Mouse (Mus musculus): ENCODE measurements around the gene Ccnl1. TPM values are rescaled to one million over a fixed set of nuclear protein-coding genes. Genes with fewer than 3 reads are reported as not detected.

The Ccnl1 gene
- polyA plus RNA-seq (2016; fragmentation: Nextera tagmentation; extraction: Ambion mirVana), result 99.3 and 107 TPM in 2 replicates

DNA sequence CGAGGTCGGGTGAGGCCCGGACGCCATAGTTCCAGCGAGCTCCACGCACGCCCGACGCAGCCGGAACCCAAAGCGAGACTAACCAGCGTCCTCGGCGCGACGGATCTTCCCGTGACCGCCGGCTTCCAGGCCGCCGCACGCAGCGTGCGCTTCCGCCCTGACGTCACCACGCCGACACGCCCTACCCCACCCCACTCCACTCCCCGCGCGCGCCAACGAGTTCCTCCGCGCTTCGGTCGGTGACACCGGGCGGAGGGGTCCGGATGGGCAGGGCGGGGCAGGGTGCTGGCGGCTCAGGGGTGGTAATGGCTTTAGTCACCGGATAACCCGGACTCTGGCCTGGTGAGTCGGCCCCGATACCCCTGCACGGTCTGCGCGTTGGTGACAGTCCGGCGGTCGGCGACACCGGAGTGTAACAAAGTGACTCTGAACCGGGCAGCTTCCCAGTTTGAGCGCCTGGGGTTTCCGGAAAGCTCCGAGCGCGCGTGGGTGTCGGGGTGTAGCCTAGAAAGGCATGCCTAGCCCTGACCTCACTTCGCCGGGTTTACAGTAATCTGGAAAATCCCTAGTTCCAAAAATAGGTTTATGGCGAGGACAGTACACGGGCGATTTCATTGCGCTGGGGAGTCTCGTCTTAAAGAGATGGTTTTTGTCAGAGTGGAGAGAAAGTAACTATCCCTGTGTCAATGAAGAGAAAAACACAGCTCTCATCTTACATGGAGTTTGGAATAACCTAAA, at the start of gene Ccnl1:
Gene Ccnl1 (minus strand): TSS at position 148 of the 738 bp plus-strand sequence.
- Histone ChIP-seq H3K27ac (peak within 1 kb of the TSS; percentile 100), H3K9me3 (no peaks in the 10 kb centered on the region), H3K4me3 (peak within 1 kb of the TSS; percentile 99), H3K4me1 (peaks cover 49% of the 10 kb centered on the region), H3K27me3 (ENCODE audit: poor library complexity, severe bottlenecking) (no peaks in the 10 kb centered on the region), H3K36me3 (replicated peaks) (peaks cover 38% of the 10 kb centered on the region)
- peak; percentile 94 for DNase-seq (ENCODE audit: extremely low spot score, low spot score)
- WGBS, result under 1% methylated on average over 70 of the region's 70 CpGs

DNA sequence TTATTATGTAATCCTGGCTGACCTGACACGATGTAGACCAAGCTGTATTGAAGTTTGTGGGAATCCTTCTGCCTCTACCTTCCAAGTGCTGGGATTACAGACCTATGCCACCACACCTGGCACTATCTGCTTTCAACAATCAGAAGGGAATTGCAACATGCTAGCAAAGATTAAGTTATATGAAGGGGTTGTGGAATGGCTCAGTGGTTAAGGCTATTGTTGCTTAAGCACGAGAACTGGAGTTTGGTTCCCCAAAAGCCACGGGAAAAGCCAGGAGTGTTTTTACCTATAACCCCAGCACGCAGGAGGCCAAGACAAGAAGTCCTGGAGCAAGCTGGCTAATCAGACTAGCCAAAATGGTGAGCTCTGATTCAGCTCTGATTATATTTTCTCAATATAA, 46.9 kb upstream of the Ccnl1 start:
- H3K4me3 ChIP-seq, result no peak overlapping the region
- 82% methylated on average over 4 of the region's 4 CpGs for WGBS
- no peak overlapping the region for H3K27ac ChIP-seq
- H3K36me3 ChIP-seq (replicated peaks), result no peaks in the 10 kb centered on the region
- H3K27me3 ChIP-seq (ENCODE audit: poor library complexity, severe bottlenecking), result no peaks in the 10 kb centered on the region
- H3K9me3 ChIP-seq, result no peaks in the 10 kb centered on the region
- no peak for DNase-seq (ENCODE audit: extremely low spot score, low spot score)
- H3K4me1 ChIP-seq, result no peaks in the 10 kb centered on the region

DNA sequence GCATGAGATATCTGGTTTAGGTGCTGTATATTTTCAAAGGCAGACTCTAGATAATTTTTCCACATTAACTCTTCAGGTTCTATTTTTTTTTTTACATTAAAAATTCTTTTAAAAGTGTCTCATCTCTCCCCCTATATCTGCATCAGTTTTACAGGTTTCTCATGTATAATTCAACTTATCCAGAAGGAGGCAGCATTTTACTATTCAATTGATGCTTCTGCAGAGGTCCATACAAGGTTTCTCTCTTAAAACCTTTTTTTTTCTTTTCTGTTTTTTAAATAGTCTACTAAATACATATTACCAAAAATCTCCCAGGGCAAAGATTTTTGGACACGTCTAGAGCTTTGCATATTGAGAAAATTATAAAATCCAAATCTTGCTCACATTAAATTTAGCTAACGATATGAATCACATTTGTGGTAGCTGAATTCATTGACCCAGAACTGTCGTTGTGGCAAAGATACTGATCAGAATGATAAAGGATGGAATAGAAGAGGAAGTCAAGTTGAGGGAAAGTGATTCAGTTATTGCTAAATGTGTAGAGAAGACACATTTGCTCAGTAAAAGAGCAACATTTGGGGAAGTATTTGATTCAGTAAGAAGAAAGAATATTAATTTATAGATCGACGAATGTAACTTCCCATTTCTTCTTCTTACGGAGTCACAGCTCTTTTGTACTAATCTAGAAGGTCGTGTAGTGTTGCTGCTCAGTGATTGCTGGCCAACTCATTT, 46.3 kb upstream of the Ccnl1 start:
- no peaks in the 10 kb centered on the region for H3K36me3 ChIP-seq (replicated peaks)
- no peaks in the 10 kb centered on the region for H3K9me3 ChIP-seq
- no peak overlapping the region for H3K27ac ChIP-seq
- H3K4me1 ChIP-seq, result no peaks in the 10 kb centered on the region
- WGBS, result 80% methylated on average over 7 of the region's 7 CpGs
- no peak for DNase-seq (ENCODE audit: extremely low spot score, low spot score)
- no peaks in the 10 kb centered on the region for H3K27me3 ChIP-seq (ENCODE audit: poor library complexity, severe bottlenecking)
- H3K4me3 ChIP-seq, result no peak overlapping the region

DNA sequence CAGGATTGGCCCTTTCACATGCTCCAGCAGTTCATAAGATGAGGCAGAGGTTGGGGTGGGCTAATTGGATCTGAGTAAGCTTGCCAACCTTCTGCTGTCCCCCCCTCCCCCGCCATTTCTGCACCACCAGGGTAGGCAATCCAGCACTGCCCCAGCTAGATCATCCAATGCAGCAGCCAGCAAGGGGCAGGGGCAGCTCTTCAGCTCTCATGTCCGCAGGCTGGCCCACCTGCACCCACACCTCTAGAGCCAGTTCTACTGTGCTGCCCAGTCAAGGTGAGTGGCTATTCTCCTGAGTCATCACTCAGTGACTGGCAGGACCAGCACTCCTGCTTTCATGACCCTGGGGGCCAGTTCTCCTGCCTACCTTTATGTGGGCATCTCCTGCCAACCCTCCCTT, 42.4 kb upstream of the Ccnl1 start:
- 72% methylated on average over 2 of the region's 2 CpGs for WGBS
- no peaks in the 10 kb centered on the region for H3K9me3 ChIP-seq
- no peak overlapping the region for H3K4me3 ChIP-seq
- no peaks in the 10 kb centered on the region for H3K4me1 ChIP-seq
- H3K36me3 ChIP-seq (replicated peaks), result no peaks in the 10 kb centered on the region
- no peaks in the 10 kb centered on the region for H3K27me3 ChIP-seq (ENCODE audit: poor library complexity, severe bottlenecking)
- no peak overlapping the region for H3K27ac ChIP-seq
- no peak for DNase-seq (ENCODE audit: extremely low spot score, low spot score)

DNA sequence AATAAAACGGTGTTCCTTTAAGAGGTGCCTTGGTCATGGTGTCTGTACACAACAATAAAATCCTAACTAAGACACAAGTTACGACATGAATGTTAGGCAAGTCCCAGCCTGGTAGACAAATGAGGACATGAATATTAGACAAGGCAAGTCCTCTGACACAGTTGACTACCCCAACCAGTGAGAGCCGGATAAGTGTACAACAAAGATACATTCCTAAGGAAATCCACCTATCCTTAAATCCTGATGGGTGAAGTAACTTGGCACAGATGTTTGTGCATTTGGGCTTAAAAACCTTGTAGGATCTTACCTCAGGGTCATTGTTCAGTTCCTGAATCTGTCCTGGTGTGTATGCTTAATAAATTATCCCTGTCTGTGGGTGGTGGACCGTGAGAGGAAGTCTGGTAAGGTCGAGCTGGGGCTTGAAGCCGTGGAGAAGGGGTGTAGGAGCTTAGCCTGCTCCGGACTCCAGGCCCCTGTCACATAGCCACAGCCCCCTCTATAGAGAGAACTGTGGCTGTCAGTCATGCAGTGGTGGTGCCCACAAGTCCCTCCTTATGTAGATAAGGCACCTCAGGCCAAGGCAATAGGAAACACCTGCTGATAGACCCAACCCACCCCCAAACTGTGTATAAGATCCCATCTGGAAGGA, 39.4 kb upstream of the Ccnl1 start:
- DNase-seq (ENCODE audit: extremely low spot score, low spot score), result no peak
- no peaks in the 10 kb centered on the region for H3K4me1 ChIP-seq
- no peaks in the 10 kb centered on the region for H3K36me3 ChIP-seq (replicated peaks)
- H3K27ac ChIP-seq, result no peak overlapping the region
- H3K9me3 ChIP-seq, result no peaks in the 10 kb centered on the region
- H3K27me3 ChIP-seq (ENCODE audit: poor library complexity, severe bottlenecking), result no peaks in the 10 kb centered on the region
- H3K4me3 ChIP-seq, result no peak overlapping the region
- 86% methylated on average over 7 of the region's 7 CpGs for WGBS

DNA sequence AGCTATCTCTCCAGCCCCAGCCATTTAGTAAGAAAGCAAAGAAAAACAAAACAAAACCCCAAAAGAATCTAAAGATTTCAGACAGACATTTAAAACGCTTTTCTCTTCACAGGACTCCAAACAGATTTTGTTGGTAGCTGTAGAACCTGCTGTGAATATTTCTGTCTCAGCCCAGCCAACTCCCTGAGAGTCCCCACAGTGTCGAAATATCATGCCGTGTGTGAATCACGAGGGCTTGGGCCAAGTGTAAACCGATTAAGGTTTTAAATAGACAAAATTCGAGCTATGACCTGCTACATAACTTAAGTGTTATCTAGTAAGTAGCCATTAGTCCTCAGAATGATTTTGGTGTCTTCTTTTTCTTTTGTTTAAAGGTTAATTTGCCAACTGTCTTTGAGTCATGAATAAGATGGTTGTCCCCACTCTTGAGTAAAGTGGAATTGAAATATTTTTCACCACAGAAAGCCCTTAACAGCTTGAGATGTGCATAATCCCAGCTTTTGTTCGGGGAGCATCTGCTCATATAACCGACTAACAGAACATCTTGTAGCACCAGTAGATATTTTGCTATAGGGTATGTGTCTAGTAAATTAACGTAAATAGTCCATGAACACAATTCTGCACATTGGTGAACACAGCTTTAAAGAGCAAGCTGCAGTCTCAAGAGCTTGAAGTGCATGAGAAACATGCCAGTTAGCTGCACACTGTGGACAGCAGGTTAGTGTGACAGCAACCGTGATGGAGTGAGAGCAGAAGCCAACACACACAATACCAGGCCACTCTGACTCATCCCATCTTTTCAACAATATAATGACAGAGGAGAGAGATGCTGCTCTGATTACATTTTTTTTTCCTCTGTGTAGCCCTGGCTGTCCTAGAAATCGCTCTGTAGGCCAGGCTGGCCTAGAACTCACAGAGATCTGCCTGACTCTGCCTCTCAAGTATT, 34.6 kb upstream of the Ccnl1 start:
- Histone ChIP-seq H3K4me1 (no peaks in the 10 kb centered on the region), H3K36me3 (replicated peaks) (no peaks in the 10 kb centered on the region), H3K27ac (no peak overlapping the region), H3K4me3 (no peak overlapping the region), H3K27me3 (ENCODE audit: poor library complexity, severe bottlenecking) (no peaks in the 10 kb centered on the region), H3K9me3 (no peaks in the 10 kb centered on the region)
- DNase-seq (ENCODE audit: extremely low spot score, low spot score), result no peak
- 83% methylated on average over 11 of the region's 11 CpGs for WGBS

DNA sequence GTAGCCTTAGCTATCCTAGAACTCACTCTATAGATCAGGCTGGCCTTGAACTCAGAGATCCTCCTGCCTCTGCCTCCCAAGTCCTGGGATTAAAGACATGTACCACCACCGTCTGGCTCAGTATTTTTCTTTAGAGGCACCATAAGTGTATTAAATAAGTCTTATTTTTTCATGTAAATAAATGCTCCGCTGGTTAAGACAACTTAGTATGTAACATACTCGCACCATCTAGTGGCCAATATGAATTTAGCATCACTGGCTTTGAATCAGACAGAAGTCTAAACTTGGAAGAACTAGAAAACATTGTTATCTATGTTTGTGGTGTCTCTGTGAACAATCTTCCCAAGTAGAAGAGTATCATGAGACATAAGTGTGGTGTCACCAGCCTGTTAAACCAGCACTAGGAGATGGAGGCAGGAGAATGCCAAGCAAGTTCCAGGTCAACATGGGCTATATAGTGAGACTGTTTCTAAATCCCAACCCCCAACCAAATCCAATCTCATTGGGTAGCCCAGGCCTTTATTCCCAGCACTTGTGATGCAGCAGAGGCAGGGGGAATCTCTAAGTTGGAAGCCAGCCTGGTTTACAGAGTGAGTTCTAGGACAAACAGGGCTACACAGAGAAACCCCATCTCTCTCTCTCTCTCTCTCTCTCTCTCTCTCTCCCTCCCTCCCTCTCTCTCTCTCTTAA, 33.1 kb upstream of the Ccnl1 start:
- no peak for DNase-seq (ENCODE audit: extremely low spot score, low spot score)
- 36% methylated on average over 3 of the region's 3 CpGs for WGBS
- Histone ChIP-seq H3K9me3 (no peaks in the 10 kb centered on the region), H3K36me3 (replicated peaks) (no peaks in the 10 kb centered on the region), H3K4me3 (no peak overlapping the region), H3K27ac (no peak overlapping the region), H3K4me1 (no peaks in the 10 kb centered on the region), H3K27me3 (ENCODE audit: poor library complexity, severe bottlenecking) (no peaks in the 10 kb centered on the region)

DNA sequence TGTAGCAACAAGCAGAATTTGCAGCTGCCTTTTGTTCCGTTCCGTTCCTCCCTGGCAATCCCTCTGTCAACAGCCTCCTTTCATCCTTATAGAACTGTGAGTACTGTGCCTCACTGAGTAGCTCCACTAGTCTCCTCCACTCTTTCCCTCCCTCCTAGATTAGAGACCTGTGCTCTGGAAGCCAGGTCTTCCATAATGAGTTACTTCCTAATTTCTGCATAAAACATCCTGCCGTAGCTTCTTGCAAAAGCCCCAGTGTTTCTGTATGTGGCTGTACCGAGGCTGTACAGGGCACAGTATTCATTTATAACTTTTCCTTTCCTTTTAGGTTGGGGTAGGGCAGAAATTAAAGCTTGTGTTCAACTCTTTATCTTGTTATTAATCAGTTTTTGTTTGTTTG, 32.5 kb upstream of the Ccnl1 start:
- no peaks in the 10 kb centered on the region for H3K27me3 ChIP-seq (ENCODE audit: poor library complexity, severe bottlenecking)
- no peak overlapping the region for H3K27ac ChIP-seq
- WGBS, result 83% methylated on average over 4 of the region's 4 CpGs
- DNase-seq (ENCODE audit: extremely low spot score, low spot score), result no peak
- H3K4me1 ChIP-seq, result no peaks in the 10 kb centered on the region
- H3K4me3 ChIP-seq, result no peak overlapping the region
- H3K9me3 ChIP-seq, result no peaks in the 10 kb centered on the region
- no peaks in the 10 kb centered on the region for H3K36me3 ChIP-seq (replicated peaks)

DNA sequence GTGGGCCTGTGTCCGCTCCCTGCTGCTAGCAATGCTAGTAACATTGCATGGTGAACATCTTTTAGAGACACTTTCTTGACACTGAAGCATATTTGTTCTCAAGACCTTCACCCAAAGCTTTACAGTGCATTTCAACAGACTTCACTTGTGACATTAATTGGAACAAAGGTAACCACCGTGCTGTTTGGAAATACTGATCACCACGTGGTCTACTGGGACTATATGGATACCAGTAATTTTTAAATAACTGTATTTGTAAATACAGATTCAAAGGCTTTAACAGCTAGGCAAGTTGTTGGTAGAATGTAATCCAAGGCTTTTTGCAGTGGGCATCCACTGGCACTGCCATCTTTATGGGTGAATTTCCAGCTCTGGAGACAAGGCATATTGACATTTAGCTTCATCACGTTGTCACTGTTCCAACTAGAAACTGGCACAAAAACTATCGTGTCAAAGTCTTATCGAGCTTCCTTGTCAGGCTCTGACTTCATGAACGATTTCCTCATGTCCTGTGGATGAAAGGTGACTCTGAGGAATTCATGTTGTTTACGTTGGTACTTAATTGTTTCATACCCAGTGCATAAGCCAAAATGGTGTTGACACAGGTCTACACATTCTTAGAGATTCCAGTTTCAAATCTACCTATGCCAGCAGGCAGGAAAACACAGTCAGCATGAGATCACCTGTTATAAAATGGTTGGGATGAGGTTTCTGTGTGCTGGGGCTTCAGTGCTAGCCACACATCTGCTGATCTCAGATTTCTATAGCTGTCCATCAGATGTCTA, 30.9 kb upstream of the Ccnl1 start:
- 92% methylated on average over 8 of the region's 8 CpGs for WGBS
- no peak for DNase-seq (ENCODE audit: extremely low spot score, low spot score)
- Histone ChIP-seq H3K36me3 (replicated peaks) (no peaks in the 10 kb centered on the region), H3K4me3 (no peak overlapping the region), H3K27ac (no peak overlapping the region), H3K9me3 (no peaks in the 10 kb centered on the region), H3K27me3 (ENCODE audit: poor library complexity, severe bottlenecking) (no peaks in the 10 kb centered on the region), H3K4me1 (no peaks in the 10 kb centered on the region)

DNA sequence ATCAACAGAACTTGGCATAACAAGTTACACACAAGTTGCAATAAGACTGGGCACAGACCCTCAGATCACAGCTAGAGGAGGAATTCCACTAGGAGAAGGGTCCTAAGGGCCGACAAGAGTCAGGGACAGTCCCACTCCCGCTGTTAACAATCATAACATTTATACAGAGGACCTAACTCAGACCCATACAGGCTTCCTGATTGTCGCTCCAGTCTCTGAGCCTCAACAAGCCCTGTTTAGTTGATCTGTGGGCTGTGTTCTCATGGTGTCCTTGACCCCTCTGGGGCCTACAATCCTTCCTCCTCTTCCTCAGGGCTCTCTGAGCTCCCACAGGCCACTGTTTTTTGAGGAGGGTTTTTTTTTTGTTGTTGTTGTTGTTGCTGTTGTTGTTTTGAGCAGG, 18.2 kb upstream of the Ccnl1 start:
- H3K27ac ChIP-seq, result peak overlapping the region; percentile 52
- H3K9me3 ChIP-seq, result no peaks in the 10 kb centered on the region
- DNase-seq (ENCODE audit: extremely low spot score, low spot score), result no peak
- H3K27me3 ChIP-seq (ENCODE audit: poor library complexity, severe bottlenecking), result no peaks in the 10 kb centered on the region
- no peak overlapping the region for H3K4me3 ChIP-seq
- H3K36me3 ChIP-seq (replicated peaks), result no peaks in the 10 kb centered on the region
- peaks cover 34% of the 10 kb centered on the region for H3K4me1 ChIP-seq
- WGBS, result 41% methylated on average over 3 of the region's 3 CpGs

DNA sequence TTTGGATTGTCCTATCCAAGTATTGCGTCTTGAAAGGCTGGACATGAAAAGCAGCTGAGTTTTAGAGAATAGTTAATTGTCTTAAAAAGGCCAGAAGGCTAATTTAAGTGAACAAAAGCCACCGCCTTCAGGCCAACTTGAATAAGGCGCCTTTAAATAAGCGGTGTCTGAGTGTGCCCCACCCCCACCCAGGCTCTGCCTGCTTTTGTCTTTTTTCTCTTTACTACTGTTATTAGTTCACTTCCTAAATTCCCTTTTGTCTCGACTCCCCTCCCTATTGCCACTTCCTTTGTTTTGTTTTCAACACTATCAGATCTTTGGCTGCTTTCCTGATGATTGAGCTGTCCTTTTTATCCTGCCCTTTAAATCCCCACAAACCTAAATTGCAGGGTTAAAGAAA, 17.3 kb upstream of the Ccnl1 start:
- Histone ChIP-seq H3K27ac (peak overlapping the region; percentile 94), H3K36me3 (replicated peaks) (no peaks in the 10 kb centered on the region), H3K4me3 (peak overlapping the region; percentile 58), H3K4me1 (peaks cover 34% of the 10 kb centered on the region), H3K27me3 (ENCODE audit: poor library complexity, severe bottlenecking) (no peaks in the 10 kb centered on the region), H3K9me3 (no peaks in the 10 kb centered on the region)
- peak; percentile 33 for DNase-seq (ENCODE audit: extremely low spot score, low spot score)
- 1% methylated on average over 5 of the region's 5 CpGs for WGBS
